Mouse (Mus musculus) MEL (cell line): ENCODE measurements at regions not wholly inside any gene's neighbourhood (a gene's known extent, or its start where the extent isn't known, plus 50 kb on each side); places are given as distances from the start of the nearest gene placed in this dataset.

Experiments
- DNase-seq: peaks from one replicate; pipeline ENCODE4 v3.0.0; 2011; ENCODE audit warnings: low read depth, low spot score
- H3K27ac ChIP-seq: 2 replicates; pipeline ENCODE4 v1.5.1; 2012; ENCODE audit warnings: low read depth, mild to moderate bottlenecking, control low read depth, low read length, moderate library complexity; ENCODE audit not compliant: control insufficient read depth
- H3K27me3 ChIP-seq, 2 experiments: fragments of 150-350 bp in 1 of 2; sonication (generic) in 1 of 2; 2 replicates each; pipeline ENCODE4 v1.6.1; 2012; ENCODE audit warnings: low read length in 2 of 2, mild to moderate bottlenecking in 2 of 2, improper control_type of control experiment in 1 of 2, moderate library complexity in 1 of 2; ENCODE audit not compliant: insufficient read depth in 2 of 2, control insufficient read depth in 1 of 2
- H3K36me3 ChIP-seq, 2 experiments: 2 replicates each; pipeline ENCODE4 v1.6.1; 2012 to 2014; ENCODE audit warnings: low read length in 2 of 2, improper control_type of control experiment in 1 of 2, inconsistent platforms in 1 of 2, mild to moderate bottlenecking in 1 of 2; ENCODE audit not compliant: insufficient read depth in 2 of 2, control insufficient read depth in 1 of 2
- H3K4me1 ChIP-seq, 2 experiments: fragments of 150-350 bp in 1 of 2; sonication (generic) in 1 of 2; 2 replicates each; pipeline ENCODE4 v1.6.1; 2012; ENCODE audit warnings: low read length in 2 of 2, improper control_type of control experiment in 1 of 2, mild to moderate bottlenecking in 1 of 2; ENCODE audit not compliant: insufficient read depth in 2 of 2, control insufficient read depth in 1 of 2
- H3K4me3 ChIP-seq, 2 experiments: fragments of 150-350 bp in 1 of 2; sonication (generic) in 1 of 2; 2 replicates each; pipeline ENCODE4 v1.5.1; 2012; ENCODE audit warnings: low read depth in 2 of 2, low read length in 2 of 2, mild to moderate bottlenecking in 2 of 2, moderate library complexity in 2 of 2, control low read depth in 1 of 2, improper control_type of control experiment in 1 of 2; ENCODE audit not compliant: control insufficient read depth in 1 of 2, insufficient read depth in 1 of 2
- H3K79me2 ChIP-seq: 2 replicates; pipeline ENCODE4 v1.6.1; 2012; ENCODE audit warnings: mild to moderate bottlenecking, low read length, moderate library complexity; ENCODE audit not compliant: control insufficient read depth, poor library complexity, insufficient read depth
- H3K9ac ChIP-seq: 2 replicates; pipeline ENCODE4 v1.6.1; 2012; ENCODE audit warnings: low read depth, mild to moderate bottlenecking, control low read depth, low read length, moderate library complexity; ENCODE audit not compliant: control insufficient read depth, poor library complexity, severe bottlenecking
- H3K9me3 ChIP-seq: fragments of 150-350 bp; sonication (generic); replicated peaks from 2 replicates; pipeline ENCODE4 v1.6.1; 2012; ENCODE audit warnings: mild to moderate bottlenecking, low read length, improper control_type of control experiment, moderate library complexity; ENCODE audit not compliant: insufficient read depth
- BHLHE40 ChIP-seq: IDR thresholded peaks from 2 replicates; pipeline ENCODE4 v1.6.1; 2012; ENCODE audit warnings: low read depth, mild to moderate bottlenecking, inconsistent platforms, low read length, improper control_type of control experiment, borderline replicate concordance
- CHD1 ChIP-seq: IDR thresholded peaks from 2 replicates; pipeline ENCODE4 v1.6.1; 2012; ENCODE audit warnings: low read depth, mild to moderate bottlenecking, inconsistent platforms, low read length, improper control_type of control experiment
- CHD2 ChIP-seq: IDR thresholded peaks from 2 replicates; pipeline ENCODE4 v1.6.1; 2011; ENCODE audit warnings: low read length, improper control_type of control experiment
- E2F4 ChIP-seq: IDR thresholded peaks from 2 replicates; pipeline ENCODE4 v1.6.1; 2011; ENCODE audit warnings: low read depth, low read length, improper control_type of control experiment, borderline replicate concordance
- EP300 ChIP-seq, 2 experiments: IDR thresholded peaks; 2 replicates each; pipeline ENCODE4 v1.6.1; 2011; ENCODE audit warnings: improper control_type of control experiment in 2 of 2, low read length in 2 of 2, low read depth in 1 of 2, mild to moderate bottlenecking in 1 of 2
- GABPA ChIP-seq: IDR thresholded peaks from 2 replicates; pipeline ENCODE4 v1.6.1; 2012; ENCODE audit warnings: low read depth, mild to moderate bottlenecking, inconsistent platforms, low read length, improper control_type of control experiment, moderate library complexity
- HCFC1 ChIP-seq: IDR thresholded peaks from 2 replicates; pipeline ENCODE4 v1.6.1; 2012; ENCODE audit warnings: low read depth, mild to moderate bottlenecking, inconsistent platforms, low read length, improper control_type of control experiment, moderate library complexity
- MAX ChIP-seq: IDR thresholded peaks from 2 replicates; pipeline ENCODE4 v1.6.1; 2011; ENCODE audit warnings: low read length, improper control_type of control experiment
- MEF2A ChIP-seq: IDR thresholded peaks from 2 replicates; pipeline ENCODE4 v1.6.1; 2014; ENCODE audit warnings: low read depth, mild to moderate bottlenecking, inconsistent platforms, low read length, improper control_type of control experiment; ENCODE audit not compliant: poor library complexity, insufficient replicate concordance, severe bottlenecking; ENCODE audit errors: extremely low read depth
- NRF1 ChIP-seq: IDR thresholded peaks from 2 replicates; pipeline ENCODE4 v1.6.1; 2014; ENCODE audit warnings: low read depth, mild to moderate bottlenecking, inconsistent platforms, low read length, improper control_type of control experiment, moderate library complexity; ENCODE audit not compliant: poor library complexity, insufficient read depth, severe bottlenecking
- POLR2A ChIP-seq, 2 experiments: IDR thresholded peaks; 2 replicates each; pipeline ENCODE4 v1.6.1; 2011 to 2012; ENCODE audit warnings: low read length in 2 of 2, mild to moderate bottlenecking in 2 of 2, control low read depth in 1 of 2, improper control_type of control experiment in 1 of 2, low read depth in 1 of 2, moderate library complexity in 1 of 2; ENCODE audit not compliant: control insufficient read depth in 1 of 2, insufficient read depth in 1 of 2, poor library complexity in 1 of 2
- POLR2AphosphoS5 ChIP-seq: IDR thresholded peaks from 2 replicates; pipeline ENCODE4 v1.6.1; 2012; ENCODE audit warnings: low read depth, borderline replicate concordance, mild to moderate bottlenecking, inconsistent platforms, low read length, moderate library complexity, mixed read lengths
- RCOR1 ChIP-seq: IDR thresholded peaks from 2 replicates; pipeline ENCODE4 v1.6.1; 2012; ENCODE audit warnings: low read depth, mild to moderate bottlenecking, inconsistent platforms, low read length, improper control_type of control experiment
- SIN3A ChIP-seq: IDR thresholded peaks from 2 replicates; pipeline ENCODE4 v1.6.1; 2012; ENCODE audit warnings: low read length, improper control_type of control experiment, inconsistent platforms
- UBTF ChIP-seq: IDR thresholded peaks from 2 replicates; pipeline ENCODE4 v1.6.1; 2012; ENCODE audit warnings: low read depth, mild to moderate bottlenecking, inconsistent platforms, low read length, improper control_type of control experiment, moderate library complexity, borderline replicate concordance; ENCODE audit not compliant: insufficient read depth
- USF1 ChIP-seq: IDR thresholded peaks from 2 replicates; pipeline ENCODE4 v1.6.1; 2014; ENCODE audit warnings: low read depth, mild to moderate bottlenecking, inconsistent platforms, low read length, improper control_type of control experiment, moderate library complexity
- ZNF384 ChIP-seq: IDR thresholded peaks from 2 replicates; pipeline ENCODE4 v1.6.1; 2012; ENCODE audit warnings: low read depth, mild to moderate bottlenecking, inconsistent platforms, low read length, improper control_type of control experiment

- Histone ChIP-seq H3K27ac (no peak overlapping the region), H3K4me3 (no peak overlapping the region), H3K9me3 (no peaks in the 10 kb centered on the region), H3K36me3 (no peaks in the 10 kb centered on the region), H3K27me3 (no peaks in the 10 kb centered on the region), H3K9ac (no peak overlapping the region)
- no peak for TF ChIP-seq POLR2AphosphoS5
- TF ChIP-seq, all 39 proteins: peak for 0
- no peaks in the 10 kb centered on the region for H3K4me1 ChIP-seq
- no peaks in the 10 kb centered on the region for H3K79me2 ChIP-seq
- DNase-seq, result no peak
Measured at GRCm38 (mm10) chr11:45365343-45365742, 486.5 kb upstream of the Clint1 start.

- no peak for TF ChIP-seq UBTF
- H3K4me3 ChIP-seq, result no peak overlapping the region
- H3K9me3 ChIP-seq, result no peaks in the 10 kb centered on the region
- no peaks in the 10 kb centered on the region for H3K36me3 ChIP-seq
- no peaks in the 10 kb centered on the region for H3K27me3 ChIP-seq
- H3K4me1 ChIP-seq, result no peaks in the 10 kb centered on the region
- no peak overlapping the region for H3K9ac ChIP-seq
- no peak overlapping the region for H3K27ac ChIP-seq
- H3K79me2 ChIP-seq, result no peaks in the 10 kb centered on the region
- DNase-seq, result no peak
Measured at GRCm38 (mm10) chr11:45389243-45390146, 462.4 kb upstream of the Clint1 start.

DNA sequence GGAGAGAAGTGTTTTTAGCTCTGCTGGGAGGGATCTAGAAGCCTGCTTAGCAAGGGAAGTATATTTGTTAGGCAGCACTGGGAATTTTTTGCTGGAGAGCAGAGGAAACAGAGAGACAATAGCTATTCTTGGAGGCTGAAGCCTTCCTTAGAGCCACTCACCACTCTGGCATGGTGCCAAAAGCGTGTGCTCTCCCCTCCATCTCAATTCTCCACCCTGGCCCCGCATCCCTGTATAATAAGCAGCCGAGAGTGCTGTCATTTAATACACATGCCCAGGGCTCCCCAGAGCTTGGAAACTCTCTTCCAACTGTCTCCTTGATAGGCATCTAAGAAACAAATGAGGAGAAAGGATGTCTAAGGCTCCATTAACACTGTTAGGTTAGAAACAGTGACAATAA lies 455.8 kb upstream of the Clint1 start:
- Histone ChIP-seq H3K27me3 (no peaks in the 10 kb centered on the region), H3K36me3 (no peaks in the 10 kb centered on the region), H3K27ac (no peak overlapping the region), H3K9me3 (no peaks in the 10 kb centered on the region), H3K9ac (no peak overlapping the region), H3K79me2 (no peaks in the 10 kb centered on the region), H3K4me1 (no peaks in the 10 kb centered on the region), H3K4me3 (no peak overlapping the region)
- no peak for DNase-seq
- TF ChIP-seq RCOR1 (no peak), NRF1 (no peak), SIN3A (no peak), MEF2A (no peak), POLR2A (IDR thresholded peaks at IDR 0.05; ENCODE audit: control insufficient read depth in 1 of 2, insufficient read depth in 1 of 2, low read depth in 1 of 2, low read length in 2 of 2, poor library complexity in 1 of 2) (no peak), ZNF384 (no peak), E2F4 (no peak), EP300 (IDR thresholded peaks at IDR 0.05; ENCODE audit: low read depth in 1 of 2, low read length in 2 of 2) (no peak), MAX (no peak), CHD2 (no peak), HCFC1 (no peak), UBTF (no peak), USF1 (no peak), CHD1 (no peak), BHLHE40 (no peak), GABPA (no peak)
